Mouse (Mus musculus): Measurements from ENCODE around the gene Gcgr.

DNA sequence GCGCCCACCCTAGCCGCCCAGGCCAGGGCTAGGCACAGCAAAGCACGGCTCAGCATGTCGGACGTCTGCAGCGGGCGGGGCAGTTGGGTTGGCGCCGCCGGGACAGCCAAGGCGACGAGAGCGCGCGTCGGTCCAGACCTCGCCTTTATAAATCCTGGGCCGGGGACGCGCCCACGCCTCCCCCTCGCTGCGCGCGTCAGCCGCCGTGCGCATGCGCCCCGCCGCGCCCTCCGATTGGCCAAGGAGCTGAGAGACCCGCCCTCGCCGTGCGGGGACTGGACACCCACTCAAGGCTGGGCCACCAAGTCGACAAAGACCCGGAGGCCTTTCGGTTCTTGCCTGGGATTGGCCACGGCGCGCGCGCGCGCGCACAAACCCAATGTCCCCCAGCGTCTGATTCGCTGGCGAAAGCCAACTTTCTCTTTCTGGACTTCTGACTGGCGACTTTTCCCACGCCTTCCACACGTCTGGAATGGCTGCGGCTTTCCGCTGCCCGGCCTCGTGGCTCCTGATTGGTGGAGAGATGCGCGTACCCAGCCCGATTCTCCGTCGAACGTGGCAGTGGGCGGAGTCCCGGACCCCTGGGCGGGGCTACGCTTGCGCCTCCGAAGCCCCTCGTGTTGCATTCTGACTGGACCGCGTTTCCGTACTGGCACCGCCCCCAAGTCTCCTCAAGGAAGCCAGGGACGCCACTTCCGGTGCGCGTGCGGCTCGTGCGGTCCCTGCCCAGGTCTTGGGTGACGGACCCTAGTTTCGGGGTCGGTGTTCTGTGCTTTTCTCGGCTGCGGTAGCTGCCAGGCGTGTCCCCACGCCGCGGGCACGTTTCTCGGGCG lies 42.5 kb downstream of the Gcgr start, which contains the start of gene P4hb:
- peak; percentile 97 for TF ChIP-seq POLR2A (IDR thresholded peaks at IDR 0.05; ENCODE audit: insufficient read depth, low read depth, low read length)
- no peak for TF ChIP-seq CTCF (IDR thresholded peaks at IDR 0.05)

Data from heart, adult 2 months (tissue).